Mouse (Mus musculus) C2C12 (cell line): Measurements from ENCODE around the gene Snx29.

Experiments
- CEBPB ChIP-seq: IDR thresholded peaks from one replicate; pipeline ENCODE4 v1.6.1; 2011; ENCODE audit warnings: low read depth, mild to moderate bottlenecking, control low read depth, moderate library complexity
- CTCF ChIP-seq: IDR thresholded peaks from one replicate; pipeline ENCODE4 v1.5.1; 2011; ENCODE audit not compliant: control insufficient read depth, insufficient read depth, insufficient read length
- MAX ChIP-seq: IDR thresholded peaks from one replicate; pipeline ENCODE4 v1.6.1; 2011; ENCODE audit warnings: mild to moderate bottlenecking, control low read depth
- MYOD1 ChIP-seq: IDR thresholded peaks from one replicate; pipeline ENCODE4 v1.6.1; 2011; ENCODE audit warnings: low read depth; ENCODE audit not compliant: control insufficient read depth, insufficient read length
- USF1 ChIP-seq: IDR thresholded peaks from one replicate; pipeline ENCODE4 v1.6.1; 2011; ENCODE audit warnings: low read depth, mild to moderate bottlenecking, control low read depth, moderate library complexity

DNA sequence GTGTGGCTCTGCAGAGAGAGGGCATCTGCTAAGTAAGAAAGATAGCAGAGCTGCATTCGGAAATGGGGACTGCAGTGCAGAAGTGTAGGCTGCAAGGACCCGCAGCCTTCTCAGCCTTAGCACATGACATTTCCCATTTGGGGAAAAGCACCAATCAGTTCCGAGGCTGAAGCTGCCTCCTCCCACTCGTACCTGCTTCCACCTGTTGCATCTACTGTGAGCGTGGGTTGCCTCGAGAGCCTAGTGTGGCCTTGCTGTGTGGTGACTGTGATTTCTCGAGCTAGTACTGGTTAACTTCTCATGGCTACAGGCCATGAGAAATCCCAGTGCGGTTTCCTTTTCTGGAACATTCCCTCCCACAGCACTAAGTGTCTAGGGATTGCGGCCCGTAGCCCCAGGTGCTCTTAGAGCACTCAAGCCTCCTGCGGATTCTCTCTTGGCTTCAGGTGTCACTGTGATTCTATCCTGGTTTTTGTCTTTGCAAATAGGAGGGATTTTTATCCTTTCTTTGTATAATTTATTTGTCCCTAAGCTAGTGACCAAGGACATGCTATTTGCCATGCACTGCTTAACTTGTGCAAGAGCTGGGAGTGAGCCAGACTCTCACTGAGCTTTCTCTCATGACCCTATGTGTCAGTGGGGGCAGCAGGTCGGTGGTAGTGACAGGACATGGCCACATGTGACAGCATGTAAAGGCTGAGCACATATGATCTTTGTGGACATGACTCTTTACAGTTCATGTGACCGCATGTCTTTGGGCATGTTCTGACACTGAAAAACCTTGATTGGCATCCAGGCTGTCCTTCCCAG lies 342.4 kb downstream of the Snx29 start:
- TF ChIP-seq CTCF = no peak
- TF ChIP-seq USF1 = no peak
- TF ChIP-seq MAX = no peak
- TF ChIP-seq CEBPB = no peak
- no peak for TF ChIP-seq MYOD1
